Mouse (Mus musculus): Measurements from ENCODE around the gene Agpat1. TPM values are rescaled to one million over a fixed set of nuclear protein-coding genes. Genes with fewer than 3 reads are reported as not detected.
A peak's percentile ranks its signal among the peaks of the same experiment; 100 is the strongest.

The Agpat1 gene
- polyA plus RNA-seq, 1 experiment from 2014 or later, result 60.8 TPM

DNA sequence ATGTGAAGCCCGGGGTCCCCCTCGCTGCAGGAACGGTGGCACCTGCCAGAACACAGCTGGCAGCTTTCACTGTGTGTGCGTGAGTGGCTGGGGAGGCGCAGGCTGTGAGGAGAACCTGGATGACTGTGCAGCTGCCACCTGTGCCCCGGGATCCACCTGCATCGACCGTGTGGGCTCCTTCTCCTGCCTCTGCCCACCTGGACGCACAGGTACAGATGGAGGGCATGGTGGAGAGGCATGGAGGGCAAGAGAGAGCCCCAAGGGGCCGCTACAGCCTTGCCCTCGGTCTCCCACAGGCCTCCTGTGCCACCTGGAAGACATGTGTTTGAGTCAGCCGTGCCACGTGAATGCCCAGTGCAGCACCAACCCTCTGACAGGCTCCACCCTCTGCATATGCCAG is 35.6 kb upstream of the Agpat1 start:
- WGBS, result 83% methylated on average over 13 of the region's 13 CpGs
- H3K9me3 ChIP-seq, result peaks cover 3% of the 10 kb centered on the region; the same call in 1 of the 2 replicates
- H3K4me3 ChIP-seq, result no peak overlapping the region
- no peak overlapping the region for H3K27ac ChIP-seq
- no peaks in the 10 kb centered on the region for H3K36me3 ChIP-seq (replicated peaks)
- H3K4me1 ChIP-seq, result peaks cover 30% of the 10 kb centered on the region
- H3K27me3 ChIP-seq (ENCODE audit: poor library complexity, severe bottlenecking), result 0 out of 2 replicates have a peak, but pooled peaks cover 8% of the 10 kb centered on the region
- no peak for DNase-seq (ENCODE audit: extremely low spot score, low spot score)

DNA sequence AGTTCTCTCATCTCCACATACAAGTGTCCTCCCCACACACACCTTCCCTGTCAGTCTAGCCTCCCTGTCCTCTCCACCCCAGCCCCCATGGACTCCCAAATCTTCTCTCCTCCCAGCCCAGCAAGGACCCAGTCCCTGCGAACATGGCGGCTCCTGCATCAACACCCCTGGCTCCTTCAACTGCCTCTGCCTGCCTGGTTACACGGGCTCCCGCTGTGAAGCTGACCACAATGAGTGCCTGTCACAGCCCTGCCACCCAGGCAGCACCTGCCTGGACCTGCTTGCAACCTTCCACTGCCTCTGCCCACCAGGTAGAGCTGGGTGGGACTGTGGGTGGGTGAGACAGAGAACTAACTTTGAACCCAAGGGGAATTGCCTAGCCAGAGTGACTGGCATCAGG is 34.1 kb upstream of the Agpat1 start:
- no peak for DNase-seq (ENCODE audit: extremely low spot score, low spot score)
- Histone ChIP-seq H3K4me1 (peaks cover 19% of the 10 kb centered on the region), H3K36me3 (replicated peaks) (no peaks in the 10 kb centered on the region), H3K9me3 (peaks cover 3% of the 10 kb centered on the region; the same call in 1 of the 2 replicates), H3K27ac (no peak overlapping the region), H3K4me3 (no peak overlapping the region), H3K27me3 (ENCODE audit: poor library complexity, severe bottlenecking) (0 out of 2 replicates have a peak, but pooled peaks cover 6% of the 10 kb centered on the region)
- 72% methylated on average over 4 of the region's 4 CpGs for WGBS

- H3K27ac ChIP-seq, result no peak overlapping the region
- 12% methylated on average over 5 of the region's 5 CpGs for WGBS
Observed at GRCm38 (mm10) chr17:34571875-34572274, 32.2 kb upstream of the Agpat1 start.

GRCm38 (mm10) chr17:34572361-34572760 is 31.7 kb upstream of the Agpat1 start:
- Histone ChIP-seq H3K4me1 (peaks cover 13% of the 10 kb centered on the region), H3K4me3 (no peak overlapping the region), H3K9me3 (no peaks in the 10 kb centered on the region; the same call in 1 of the 2 replicates), H3K36me3 (replicated peaks) (no peaks in the 10 kb centered on the region), H3K27ac (peak overlapping the region; percentile 61), H3K27me3 (ENCODE audit: poor library complexity, severe bottlenecking) (no peaks in the 10 kb centered on the region)
- no peak for DNase-seq (ENCODE audit: extremely low spot score, low spot score)
- 9% methylated on average over 15 of the region's 15 CpGs for WGBS

More at GRCm38 (mm10) chr17:34571875-34572274, 32.2 kb upstream of the Agpat1 start:
- Histone ChIP-seq H3K36me3 (replicated peaks) (no peaks in the 10 kb centered on the region), H3K9me3 (no peaks in the 10 kb centered on the region; the same call in 1 of the 2 replicates), H3K4me3 (no peak overlapping the region), H3K4me1 (peaks cover 13% of the 10 kb centered on the region), H3K27me3 (ENCODE audit: poor library complexity, severe bottlenecking) (0 out of 2 replicates have a peak, but pooled peaks cover 3% of the 10 kb centered on the region)
- DNase-seq (ENCODE audit: extremely low spot score, low spot score), result no peak

DNA sequence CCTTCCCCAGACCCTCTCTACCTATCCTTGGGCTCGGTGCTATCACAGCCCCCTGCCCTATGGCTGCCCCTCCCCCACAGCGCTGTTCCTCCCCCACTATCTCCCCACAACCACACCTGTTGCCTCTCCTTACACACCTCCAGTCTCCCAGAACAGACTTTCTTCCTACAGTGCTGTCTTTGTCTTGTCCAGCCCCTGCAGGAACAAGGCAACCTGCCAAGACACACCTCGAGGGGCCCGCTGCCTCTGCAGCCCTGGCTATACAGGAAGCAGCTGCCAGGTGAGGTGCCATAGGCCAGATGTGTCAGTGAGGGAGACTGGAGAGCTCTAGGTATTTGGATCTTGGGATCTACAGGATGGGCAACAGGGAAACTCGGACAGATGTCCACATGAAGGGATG is 27.5 kb upstream of the Agpat1 start:
- Histone ChIP-seq H3K4me1 (peaks cover 11% of the 10 kb centered on the region), H3K4me3 (no peak overlapping the region), H3K9me3 (no peaks in the 10 kb centered on the region; the same call in 1 of the 2 replicates), H3K36me3 (replicated peaks) (no peaks in the 10 kb centered on the region), H3K27me3 (ENCODE audit: poor library complexity, severe bottlenecking) (no peaks in the 10 kb centered on the region), H3K27ac (no peak overlapping the region)
- no peak for DNase-seq (ENCODE audit: extremely low spot score, low spot score)
- 72% methylated on average over 5 of the region's 5 CpGs for WGBS

DNA sequence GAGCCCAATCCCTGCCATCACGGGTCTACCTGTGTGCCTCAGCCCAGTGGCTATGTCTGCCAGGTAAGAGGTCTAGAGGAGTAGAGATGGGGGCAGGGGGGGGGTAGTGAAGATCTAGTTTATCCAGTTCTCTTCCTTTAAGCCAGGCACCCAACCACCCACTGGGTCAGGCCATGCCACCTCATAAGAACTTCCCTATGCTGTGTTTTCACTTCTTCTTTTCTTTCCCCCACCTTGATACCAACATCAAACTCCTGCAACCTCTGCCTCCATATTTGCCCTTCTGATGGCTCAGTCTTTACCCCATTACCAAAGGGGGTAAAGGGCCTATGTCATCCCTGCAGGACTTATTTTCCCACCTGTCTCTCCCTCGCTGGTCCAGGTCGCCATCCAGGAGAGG is 26.0 kb upstream of the Agpat1 start:
- Histone ChIP-seq H3K27ac (no peak overlapping the region), H3K4me1 (no peaks in the 10 kb centered on the region), H3K36me3 (replicated peaks) (no peaks in the 10 kb centered on the region), H3K4me3 (no peak overlapping the region), H3K27me3 (ENCODE audit: poor library complexity, severe bottlenecking) (no peaks in the 10 kb centered on the region), H3K9me3 (no peaks in the 10 kb centered on the region)
- DNase-seq (ENCODE audit: extremely low spot score, low spot score), result no peak
- 89% methylated on average over 3 of the region's 3 CpGs for WGBS

- Histone ChIP-seq H3K4me3 (no peak overlapping the region), H3K9me3 (no peaks in the 10 kb centered on the region), H3K4me1 (peaks cover 33% of the 10 kb centered on the region), H3K27ac (peak overlapping the region; percentile 44; the same call in 1 of the 2 replicates), H3K36me3 (replicated peaks) (no peaks in the 10 kb centered on the region), H3K27me3 (ENCODE audit: poor library complexity, severe bottlenecking) (no peaks in the 10 kb centered on the region)
- WGBS, result 89% methylated on average over 12 of the region's 12 CpGs
- no peak for DNase-seq (ENCODE audit: extremely low spot score, low spot score)
Observed at GRCm38 (mm10) chr17:34582528-34582927, 21.5 kb upstream of the Agpat1 start.

DNA sequence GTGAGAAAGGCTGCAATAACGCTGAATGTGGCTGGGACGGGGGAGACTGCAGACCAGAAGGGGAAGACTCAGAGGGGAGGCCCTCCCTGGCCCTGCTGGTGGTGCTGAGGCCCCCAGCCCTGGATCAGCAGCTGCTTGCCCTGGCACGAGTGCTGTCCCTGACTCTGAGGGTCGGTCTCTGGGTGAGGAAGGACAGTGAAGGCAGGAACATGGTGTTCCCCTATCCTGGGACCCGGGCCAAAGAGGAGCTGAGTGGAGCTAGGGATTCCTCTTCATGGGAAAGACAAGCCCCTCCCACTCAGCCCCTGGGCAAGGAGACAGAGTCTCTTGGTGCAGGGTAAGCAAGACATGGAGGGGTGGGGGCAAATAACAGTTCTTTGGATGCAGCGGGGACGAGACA is 20.7 kb upstream of the Agpat1 start:
- Histone ChIP-seq H3K27ac (peak overlapping the region; percentile 36), H3K4me3 (no peak overlapping the region), H3K27me3 (ENCODE audit: poor library complexity, severe bottlenecking) (no peaks in the 10 kb centered on the region), H3K9me3 (no peaks in the 10 kb centered on the region), H3K4me1 (peaks cover 41% of the 10 kb centered on the region), H3K36me3 (replicated peaks) (no peaks in the 10 kb centered on the region)
- no peak for DNase-seq (ENCODE audit: extremely low spot score, low spot score)
- 71% methylated on average over 7 of the region's 7 CpGs for whole genome bisulfite sequencing

- DNase-seq (ENCODE audit: extremely low spot score, low spot score), result no peak
- H3K27me3 ChIP-seq (ENCODE audit: poor library complexity, severe bottlenecking), result no peaks in the 10 kb centered on the region
- no peaks in the 10 kb centered on the region for H3K9me3 ChIP-seq
- peak overlapping the region; percentile 36; the same call in 1 of the 2 replicates for H3K27ac ChIP-seq
- H3K4me1 ChIP-seq, result peaks cover 46% of the 10 kb centered on the region
- no peak overlapping the region for H3K4me3 ChIP-seq
- H3K36me3 ChIP-seq (replicated peaks), result no peaks in the 10 kb centered on the region
- WGBS, result 85% methylated on average over 8 of the region's 8 CpGs
Observed at GRCm38 (mm10) chr17:34583819-34584218, 20.2 kb upstream of the Agpat1 start.

GRCm38 (mm10) chr17:34585121-34585520 is 18.9 kb upstream of the Agpat1 start:
- DNase-seq (ENCODE audit: extremely low spot score, low spot score), result no peak
- Histone ChIP-seq H3K4me3 (peak overlapping the region; percentile 78; the same call in 1 of the 2 replicates), H3K36me3 (replicated peaks) (no peaks in the 10 kb centered on the region), H3K4me1 (peaks cover 59% of the 10 kb centered on the region), H3K27ac (peak overlapping the region; percentile 98), H3K27me3 (ENCODE audit: poor library complexity, severe bottlenecking) (no peaks in the 10 kb centered on the region), H3K9me3 (no peaks in the 10 kb centered on the region)
- WGBS, result 90% methylated on average over 8 of the region's 8 CpGs

DNA sequence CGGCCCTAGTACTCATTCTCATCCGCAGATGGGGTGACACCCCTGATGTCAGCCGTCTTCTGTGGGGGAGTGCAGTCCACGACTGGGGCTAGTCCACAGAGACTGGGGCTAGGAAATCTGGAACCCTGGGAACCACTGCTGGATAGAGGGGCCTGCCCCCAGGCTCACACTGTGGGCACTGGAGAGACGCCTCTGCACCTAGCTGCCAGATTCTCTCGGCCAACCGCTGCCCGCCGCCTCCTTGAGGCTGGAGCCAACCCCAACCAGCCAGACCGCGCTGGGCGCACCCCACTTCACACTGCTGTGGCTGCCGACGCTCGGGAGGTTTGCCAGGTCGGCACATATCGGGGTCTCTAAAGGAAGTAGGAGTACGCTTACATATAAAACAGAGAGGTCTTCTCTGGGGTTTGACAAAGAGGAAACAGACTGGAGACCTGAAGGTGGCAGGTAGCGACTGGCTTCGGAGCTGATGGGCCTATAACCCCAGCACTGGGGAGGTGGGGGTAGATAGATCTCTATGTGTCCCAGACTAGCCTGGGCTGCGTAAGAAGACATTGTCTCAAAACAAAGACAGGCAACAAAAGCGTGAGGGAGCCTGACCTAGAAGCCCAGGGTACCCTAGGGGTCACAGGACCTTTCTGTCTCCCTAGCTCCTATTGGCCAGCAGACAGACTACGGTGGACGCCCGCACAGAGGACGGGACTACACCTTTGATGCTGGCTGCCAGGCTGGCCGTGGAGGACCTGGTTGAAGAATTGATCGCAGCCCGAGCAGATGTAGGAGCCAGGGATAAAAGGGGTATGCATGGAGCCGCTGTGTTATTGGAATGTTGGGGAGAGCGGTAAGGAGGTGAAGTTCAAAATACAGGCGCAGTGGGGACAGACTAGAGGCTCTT is 17.9 kb upstream of the Agpat1 start:
- Histone ChIP-seq H3K27ac (peak overlapping the region; percentile 98), H3K36me3 (replicated peaks) (no peaks in the 10 kb centered on the region), H3K4me3 (peak overlapping the region; percentile 78), H3K9me3 (no peaks in the 10 kb centered on the region), H3K27me3 (ENCODE audit: poor library complexity, severe bottlenecking) (no peaks in the 10 kb centered on the region), H3K4me1 (peaks cover 69% of the 10 kb centered on the region)
- DNase-seq (ENCODE audit: extremely low spot score, low spot score), result no peak
- 20% methylated on average over 32 of the region's 32 CpGs for WGBS

DNA sequence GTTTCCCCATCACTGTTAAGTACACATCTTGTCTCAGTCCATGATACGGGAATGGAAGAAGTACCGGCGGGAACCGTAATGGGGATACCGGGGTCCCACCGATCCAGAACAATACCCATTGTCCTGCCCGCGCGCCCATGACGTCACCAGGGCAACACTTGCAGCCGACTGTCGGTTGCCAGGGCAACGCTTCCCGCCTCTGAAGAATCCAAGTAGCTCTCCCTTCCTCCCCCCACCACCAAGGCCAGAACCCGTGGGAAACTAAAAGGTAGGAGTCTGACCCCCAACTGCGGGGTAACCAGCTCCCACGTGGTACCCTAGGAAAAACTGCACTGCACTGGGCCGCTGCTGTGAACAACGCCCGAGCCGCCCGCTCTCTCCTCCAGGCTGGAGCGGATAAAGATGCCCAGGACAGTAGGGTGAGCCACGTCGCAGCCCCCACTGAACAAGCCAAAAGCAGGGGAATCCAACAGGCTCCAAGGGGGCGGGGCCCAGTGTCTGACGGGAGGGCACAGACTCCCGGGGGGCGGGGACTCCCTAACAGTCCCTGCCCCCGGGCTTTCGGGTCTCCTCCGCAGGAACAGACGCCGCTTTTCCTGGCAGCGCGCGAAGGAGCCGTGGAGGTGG is 17.2 kb upstream of the Agpat1 start:
- DNase-seq (ENCODE audit: extremely low spot score, low spot score), result peak; percentile 93
- WGBS, result under 1% methylated on average over 38 of the region's 38 CpGs
- H3K27me3 ChIP-seq (ENCODE audit: poor library complexity, severe bottlenecking), result no peaks in the 10 kb centered on the region

GRCm38 (mm10) chr17:34587423-34587811 is 16.6 kb upstream of the Agpat1 start:
- Histone ChIP-seq H3K27me3 (ENCODE audit: poor library complexity, severe bottlenecking) (no peaks in the 10 kb centered on the region), H3K4me1 (peaks cover 82% of the 10 kb centered on the region), H3K36me3 (replicated peaks) (no peaks in the 10 kb centered on the region), H3K9me3 (no peaks in the 10 kb centered on the region), H3K4me3 (peak overlapping the region; percentile 78), H3K27ac (peak overlapping the region; percentile 98)
- peak; percentile 94 for DNase-seq (ENCODE audit: extremely low spot score, low spot score)
- under 1% methylated on average over 49 of the region's 50 CpGs for WGBS

More for the DNA sequence above, 17.2 kb upstream of the Agpat1 start:
- H3K36me3 ChIP-seq (replicated peaks), result no peaks in the 10 kb centered on the region
- H3K9me3 ChIP-seq, result no peaks in the 10 kb centered on the region
- H3K4me3 ChIP-seq, result peak overlapping the region; percentile 78
- peak overlapping the region; percentile 98 for H3K27ac ChIP-seq
- H3K4me1 ChIP-seq, result peaks cover 76% of the 10 kb centered on the region
